Mouse (Mus musculus) bone marrow, adult 2 months (tissue): ENCODE measurements at regions not wholly inside any gene's neighbourhood (a gene's known extent, or its start where the extent isn't known, plus 50 kb on each side); places are given as distances from the start of the nearest gene placed in this dataset.

Source experiments
- H3K27ac ChIP-seq: fragments of 200-500 bp; 2 replicates; pipeline ENCODE4 v1.5.1; 2012; ENCODE audit warnings: low read depth, mild to moderate bottlenecking, control low read depth, inconsistent platforms, low read length; ENCODE audit not compliant: control insufficient read depth, poor library complexity, insufficient read depth
- H3K4me1 ChIP-seq: fragments of 200-500 bp; 2 replicates; pipeline ENCODE4 v1.6.1; 2011; ENCODE audit warnings: low read length; ENCODE audit not compliant: control insufficient read depth, insufficient read depth
- H3K4me3 ChIP-seq: fragments of 200-500 bp; replicated peaks from 2 replicates; pipeline ENCODE3; 2011; ENCODE audit warnings: mild to moderate bottlenecking, low read depth, low read length, control low read depth; ENCODE audit not compliant: control insufficient read depth
- CTCF ChIP-seq: fragments of 200-500 bp; IDR thresholded peaks from 2 replicates; pipeline ENCODE4 v1.5.1; 2011; ENCODE audit warnings: low read length, control low read depth; ENCODE audit not compliant: control insufficient read depth, insufficient read depth
- POLR2A ChIP-seq: fragments of 200-500 bp; IDR thresholded peaks from 2 replicates; pipeline ENCODE4 v1.6.1; 2011; ENCODE audit warnings: low read depth, mild to moderate bottlenecking, control low read depth, low read length, borderline replicate concordance; ENCODE audit not compliant: control insufficient read depth
- WGBS: fragments of 180-500 bp; shearing (Covaris S2); methylation state at CpG from one replicate; pipeline ENCODE4 v1.1.7; 2018; 5-methylcytosine and 5-hydroxymethylcytosine counted together

GRCm38 (mm10) chr13:115187356-115187755, 85.6 kb upstream of the Itga1 start:
- Histone ChIP-seq H3K27ac (no peak overlapping the region), H3K4me1 (no peaks in the 10 kb centered on the region; the same call in 1 of the 2 replicates), H3K4me3 (no peak overlapping the region)
- TF ChIP-seq POLR2A (no peak), CTCF (no peak)
- 76% methylated on average over 3 of the region's 3 CpGs for WGBS

- TF ChIP-seq CTCF (no peak), POLR2A (no peak)
- Histone ChIP-seq H3K4me1 (no peaks in the 10 kb centered on the region; the same call in 1 of the 2 replicates), H3K27ac (no peak overlapping the region), H3K4me3 (no peak overlapping the region)
- WGBS, result 81% methylated on average over 6 of the region's 6 CpGs
Observed at GRCm38 (mm10) chr13:115182211-115182870, 80.6 kb upstream of the Itga1 start.

GRCm38 (mm10) chr13:115178175-115178917, 76.6 kb upstream of the Itga1 start:
- WGBS, result 27% methylated on average over 7 of the region's 7 CpGs

GRCm38 (mm10) chr13:115171347-115172062, 69.7 kb upstream of the Itga1 start:
- H3K27ac ChIP-seq, result peak overlapping the region; percentile 14; the same call in 1 of the 2 replicates
- TF ChIP-seq POLR2A (no peak), CTCF (no peak)
- no peak overlapping the region for H3K4me3 ChIP-seq
- WGBS, result 34% methylated on average over 7 of the region's 7 CpGs
- H3K4me1 ChIP-seq, result no peaks in the 10 kb centered on the region; the same call in 1 of the 2 replicates

More at GRCm38 (mm10) chr13:115178175-115178917, 76.6 kb upstream of the Itga1 start:
- Histone ChIP-seq H3K4me1 (no peaks in the 10 kb centered on the region; the same call in 1 of the 2 replicates), H3K4me3 (no peak overlapping the region), H3K27ac (no peak overlapping the region)
- no peak for TF ChIP-seq CTCF
- no peak for TF ChIP-seq POLR2A

- TF ChIP-seq POLR2A (no peak), CTCF (no peak)
- Histone ChIP-seq H3K27ac (no peak overlapping the region), H3K4me1 (no peaks in the 10 kb centered on the region; the same call in 1 of the 2 replicates), H3K4me3 (no peak overlapping the region)
- WGBS, result 78% methylated on average over 3 of the region's 3 CpGs
Observed at GRCm38 (mm10) chr13:115165981-115166380, 64.2 kb upstream of the Itga1 start.

- 32% methylated on average over 4 of the region's 4 CpGs for WGBS
- no peak overlapping the region for H3K27ac ChIP-seq
- no peak overlapping the region for H3K4me3 ChIP-seq
- H3K4me1 ChIP-seq, result no peaks in the 10 kb centered on the region; the same call in 1 of the 2 replicates
- TF ChIP-seq POLR2A, result no peak
- no peak for TF ChIP-seq CTCF
Observed at GRCm38 (mm10) chr13:115162689-115163413, 61.1 kb upstream of the Itga1 start.

GRCm38 (mm10) chr13:115159386-115159785, 57.6 kb upstream of the Itga1 start:
- 81% methylated on average over 4 of the region's 4 CpGs for WGBS
- H3K27ac ChIP-seq, result no peak overlapping the region
- TF ChIP-seq CTCF (no peak), POLR2A (no peak)
- no peaks in the 10 kb centered on the region; the same call in 1 of the 2 replicates for H3K4me1 ChIP-seq
- no peak overlapping the region for H3K4me3 ChIP-seq
